Mouse (Mus musculus): ENCODE data around the gene Slc38a10.

GRCm38 (mm10) chr11:120109558-120110210, 41.5 kb downstream of the Slc38a10 start:
- TF ChIP-seq CTCF (IDR thresholded peaks at IDR 0.05; ENCODE audit: low read depth, low read length) (no peak), EP300 (IDR thresholded peaks at IDR 0.05; ENCODE audit: insufficient read depth, low read depth, low read length) (no peak), POLR2A (IDR thresholded peaks at IDR 0.05; ENCODE audit: insufficient read depth, low read length) (no peak)

Data from ES-Bruce4 (cell line).